Mouse (Mus musculus) layer of hippocampus, adult 9-10 months (tissue): ENCODE measurements around the gene Gabarapl1.
"Not testable (repeated sequence)": the region's sequence is repeated elsewhere in the genome, so short reads cannot be mapped to it uniquely, and the experiment has no call there.

Experiments used
- DNase-seq: peaks from one replicate; pipeline ENCODE4 v3.0.0; 2022; ENCODE audit warnings: low spot score

The Gabarapl1 gene

DNA sequence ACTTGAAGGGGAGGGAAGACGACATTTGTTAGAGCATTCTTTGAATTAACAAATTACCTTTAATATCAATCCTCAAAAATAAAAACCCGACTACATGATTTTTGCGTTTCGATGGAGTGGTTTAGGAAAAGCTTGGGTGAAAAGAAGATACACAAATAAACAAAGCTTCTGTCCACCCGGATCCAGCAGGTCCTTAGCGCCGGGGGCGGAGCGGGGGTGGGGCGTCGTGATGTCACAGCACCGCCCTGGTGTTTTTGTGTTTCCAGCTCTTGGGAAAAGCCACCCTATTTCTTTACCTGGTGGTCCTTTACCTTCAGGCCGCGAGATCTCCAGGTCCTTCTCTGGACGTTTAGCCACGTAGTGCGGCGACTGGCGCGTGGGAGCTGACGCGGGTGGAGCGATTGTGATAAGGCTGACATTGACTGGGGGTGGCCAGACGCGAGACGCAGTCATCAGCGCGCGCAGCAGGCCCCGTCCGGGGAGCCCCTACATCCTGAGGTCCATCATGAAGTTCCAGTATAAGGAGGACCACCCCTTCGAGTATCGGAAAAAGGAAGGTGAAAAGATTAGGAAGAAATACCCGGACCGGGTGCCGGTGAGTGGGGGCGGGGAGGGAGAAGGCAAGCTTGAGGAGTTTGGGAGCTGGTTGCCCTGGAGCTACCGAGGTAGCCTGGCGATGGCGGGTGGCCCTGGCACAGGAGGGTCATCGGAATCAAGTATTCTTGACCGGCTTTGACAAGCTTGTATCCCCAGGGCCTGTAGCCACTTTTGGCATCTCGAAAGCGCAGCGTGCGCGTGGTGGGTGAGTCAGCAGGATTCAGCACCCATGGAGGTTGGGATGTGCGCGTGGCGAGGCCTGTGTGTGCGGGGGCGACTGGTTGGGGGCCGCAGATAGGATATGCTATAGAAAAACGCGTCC lies at the start of gene Gabarapl1:
Gene Gabarapl1, plus strand, starts transcription at position 219 of the 919 bp plus-strand sequence.
- peak; percentile 63 for DNase-seq

DNA sequence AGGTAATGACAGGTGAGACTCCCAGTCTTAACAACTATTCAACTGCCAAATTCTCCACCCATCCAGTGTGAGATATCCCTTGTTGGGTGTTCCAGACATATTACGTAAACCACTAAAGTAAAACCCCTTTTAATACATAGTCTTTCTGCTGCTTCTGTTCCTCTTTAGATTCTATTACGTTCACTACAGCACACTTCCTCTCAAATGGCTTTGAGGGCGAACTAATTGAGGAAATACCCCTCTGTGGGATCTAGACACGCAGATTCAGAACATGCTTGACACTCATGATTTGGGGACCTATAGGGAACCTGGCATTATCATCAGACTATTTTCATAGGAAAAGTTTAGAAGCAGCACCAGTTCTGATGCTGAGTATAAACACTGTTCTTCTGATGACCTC lies 38.0 kb upstream of the Gabarapl1 start:
- no peak for DNase-seq

DNA sequence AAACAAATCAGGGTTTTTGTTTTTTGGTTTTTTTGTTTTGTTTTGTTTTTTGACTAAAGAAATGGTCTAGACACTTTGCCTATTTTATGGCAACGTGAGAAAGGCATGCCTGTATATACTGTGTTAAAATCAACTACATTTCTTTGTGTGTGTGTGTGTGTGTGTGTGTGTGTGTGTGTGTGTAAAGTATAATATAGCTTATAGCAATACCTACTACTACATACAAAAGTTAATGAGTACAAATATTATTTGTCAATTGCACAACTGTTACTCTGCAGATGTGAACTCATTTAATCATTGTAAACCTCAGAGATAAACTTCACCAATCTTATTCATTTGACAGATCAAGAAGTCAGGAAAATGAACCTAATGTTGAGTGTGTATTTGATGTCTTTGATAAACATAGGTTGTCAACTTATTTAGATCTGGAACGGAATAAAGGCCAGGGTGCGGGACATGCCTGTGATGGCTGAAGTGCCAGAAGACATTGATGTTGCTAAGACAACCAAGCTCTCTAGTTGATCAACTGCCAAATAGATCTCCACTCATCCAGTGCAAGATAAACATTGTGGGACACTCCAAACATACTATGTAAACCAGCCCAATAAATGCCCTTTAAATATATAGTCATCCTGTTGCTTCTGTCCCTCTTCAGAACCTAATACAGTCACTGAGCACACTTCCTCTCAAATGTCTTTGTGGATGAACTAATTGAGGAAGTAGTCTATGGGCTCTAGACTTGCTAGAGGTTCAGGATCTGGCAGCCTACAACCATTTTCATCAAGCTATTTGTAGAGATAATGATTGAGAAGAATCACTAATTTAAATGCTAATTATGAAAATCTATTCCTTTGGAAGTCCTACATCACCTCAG lies 35.4 kb upstream of the Gabarapl1 start:
- no peak for DNase-seq

DNA sequence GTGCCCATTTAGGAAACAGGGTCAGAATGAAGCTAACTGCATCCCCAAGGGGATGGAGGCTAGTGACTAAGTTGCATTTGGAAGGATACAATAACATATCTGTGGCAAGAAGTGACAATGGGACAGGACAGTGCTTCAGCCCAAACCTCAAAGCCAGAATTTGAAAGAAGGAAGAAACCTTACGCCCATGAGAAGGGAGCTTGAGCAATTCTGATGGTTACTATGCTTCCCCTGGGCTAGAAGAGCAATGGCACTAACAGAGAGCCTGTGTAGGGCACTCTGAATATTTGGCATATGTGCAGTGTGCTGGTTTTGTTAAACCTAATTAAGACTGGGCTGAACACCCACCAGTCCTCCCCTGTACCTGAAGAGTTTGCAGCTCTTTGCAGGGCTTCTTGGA lies 33.4 kb upstream of the Gabarapl1 start:
- DNase-seq: not testable (repeated sequence)

DNA sequence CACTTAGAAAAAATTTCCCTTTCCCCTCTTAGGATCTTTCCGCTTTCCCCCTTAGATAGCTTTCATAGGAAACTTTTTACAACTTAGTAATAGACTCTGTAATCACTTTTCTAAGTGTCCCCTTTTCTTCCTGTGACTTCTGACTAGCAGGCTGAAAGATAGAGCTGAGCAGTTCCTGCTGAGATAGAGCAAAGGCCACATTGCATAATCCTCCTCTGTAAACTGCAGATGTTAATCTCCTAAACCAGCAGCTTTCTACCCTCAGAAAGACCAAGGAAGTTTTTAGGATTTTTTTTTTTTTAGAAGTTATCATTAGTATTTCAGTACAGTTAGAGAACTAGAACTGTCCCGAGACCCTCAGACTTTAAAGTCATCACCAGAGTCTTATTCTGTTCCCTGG lies 29.5 kb upstream of the Gabarapl1 start:
- DNase-seq: no peak

DNA sequence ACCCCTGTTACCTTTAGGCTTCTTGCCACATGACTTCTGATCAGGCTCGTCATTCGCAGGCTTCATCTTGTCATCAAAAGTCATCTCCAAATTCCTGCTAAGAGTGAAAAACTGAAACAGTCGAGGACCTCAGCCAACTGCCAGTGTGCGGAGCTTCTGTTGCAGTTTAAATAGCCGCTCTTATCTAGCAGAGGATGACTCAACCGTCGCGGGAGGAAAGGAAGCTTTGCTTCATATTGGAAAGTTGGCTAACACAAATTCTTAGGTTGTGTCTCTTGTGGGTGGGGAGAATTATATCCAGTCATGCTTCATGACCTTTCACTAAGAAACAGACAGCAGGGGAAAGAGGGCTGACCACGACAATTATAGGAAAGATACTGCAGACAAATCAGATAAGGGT lies 25.9 kb upstream of the Gabarapl1 start, which contains the start of gene Olr1:
Gene Olr1, minus strand, starts transcription at position 142 of the 400 bp plus-strand sequence.
- no peak for DNase-seq

DNA sequence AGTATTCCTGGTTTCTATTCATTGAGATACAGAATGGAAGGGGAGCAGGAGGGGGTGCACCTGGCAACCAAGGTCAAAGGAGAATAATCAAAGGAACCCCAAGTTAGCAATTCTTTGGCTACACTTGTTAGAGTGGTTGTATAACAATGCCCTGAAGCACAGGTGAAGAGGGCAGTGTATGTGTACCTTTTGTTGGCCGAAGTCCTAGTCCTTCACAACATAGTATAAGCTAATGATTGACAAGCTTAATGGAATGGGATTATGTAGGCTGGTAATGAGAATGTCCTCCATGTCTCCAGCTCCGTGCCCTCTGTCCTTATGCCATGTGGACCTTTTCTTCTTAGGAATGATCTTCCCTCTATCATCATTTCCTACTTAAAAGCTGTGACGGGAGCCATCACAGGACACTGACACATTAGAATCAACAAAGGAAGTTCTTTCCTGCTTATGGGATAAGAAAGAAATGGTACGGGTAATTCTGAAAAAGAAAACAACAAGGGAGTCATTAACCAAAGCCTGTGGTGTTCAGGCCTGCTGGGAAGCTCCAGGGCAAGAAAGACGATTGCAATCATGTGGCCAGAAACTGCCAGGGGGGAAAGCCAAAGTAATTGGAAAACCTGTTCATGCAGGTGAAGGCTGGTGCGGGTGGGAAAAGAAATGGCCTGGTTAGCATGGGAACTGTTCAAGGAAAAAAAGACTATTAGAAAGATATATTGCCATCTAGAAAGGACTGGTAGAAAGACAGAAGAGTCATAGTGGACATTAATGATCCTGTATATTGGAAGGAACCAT lies 22.6 kb upstream of the Gabarapl1 start:
- no peak for DNase-seq

DNA sequence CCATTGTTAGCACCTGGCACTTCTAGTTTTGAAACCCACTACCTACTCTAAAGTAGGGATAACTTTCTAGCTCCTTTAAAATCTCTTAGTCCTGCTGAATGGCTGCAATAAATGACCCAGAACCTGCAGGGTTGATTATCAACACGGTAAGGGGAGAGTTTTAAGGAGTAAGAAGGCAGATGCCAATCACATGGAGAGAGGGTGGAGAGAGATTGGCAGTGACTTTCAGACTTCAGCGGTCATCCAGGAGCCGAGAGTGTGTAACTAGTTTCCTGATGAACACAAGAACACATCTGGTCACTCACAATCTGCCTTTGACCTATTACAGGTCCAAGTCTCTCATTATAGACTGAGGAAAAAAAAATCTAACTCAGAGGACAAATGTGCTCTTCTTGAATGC lies 20.6 kb upstream of the Gabarapl1 start, which contains the start of gene Tmem52b:
Gene Tmem52b, plus strand, starts transcription at position 189 of the 400 bp plus-strand sequence.
- no peak for DNase-seq

DNA sequence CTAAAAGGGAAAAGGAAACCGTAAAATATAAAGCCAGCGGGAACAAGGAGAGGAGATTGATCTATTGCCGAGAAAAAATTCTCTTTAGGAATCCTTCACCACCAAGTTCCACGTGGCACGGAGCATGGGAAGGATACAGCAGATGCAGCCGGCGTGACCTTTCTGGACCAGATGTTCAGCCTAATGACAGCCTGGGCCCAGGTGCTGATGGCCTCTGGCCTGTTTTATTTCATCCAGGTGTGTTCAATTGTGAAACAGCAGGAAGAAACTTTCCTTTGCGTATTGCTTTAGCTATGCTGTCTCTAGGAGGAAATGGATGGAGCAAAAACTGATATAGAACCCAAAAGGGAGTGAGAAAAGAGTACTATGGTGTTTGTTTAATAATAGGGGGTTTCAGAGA lies 20.1 kb upstream of the Gabarapl1 start:
- DNase-seq: no peak

DNA sequence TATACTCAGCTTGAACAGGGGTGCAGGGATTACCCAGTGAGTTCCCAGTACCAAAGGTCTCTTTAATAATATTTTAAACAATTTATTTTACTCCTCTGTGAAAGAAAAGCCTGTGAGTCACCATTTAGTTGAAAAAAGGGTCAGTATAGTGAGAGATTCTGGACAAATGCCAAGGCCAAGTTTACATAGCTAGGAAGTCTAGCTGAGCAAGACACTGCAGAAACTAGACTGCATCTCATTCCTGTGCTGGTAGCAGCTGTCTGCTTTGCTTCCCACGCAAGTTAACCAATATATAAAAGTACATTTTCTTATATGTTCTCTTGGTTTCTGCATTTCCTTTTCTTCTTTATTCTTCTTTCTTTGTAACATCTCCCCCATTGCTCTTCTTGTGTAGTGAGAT lies 19.6 kb upstream of the Gabarapl1 start:
- no peak for DNase-seq

DNA sequence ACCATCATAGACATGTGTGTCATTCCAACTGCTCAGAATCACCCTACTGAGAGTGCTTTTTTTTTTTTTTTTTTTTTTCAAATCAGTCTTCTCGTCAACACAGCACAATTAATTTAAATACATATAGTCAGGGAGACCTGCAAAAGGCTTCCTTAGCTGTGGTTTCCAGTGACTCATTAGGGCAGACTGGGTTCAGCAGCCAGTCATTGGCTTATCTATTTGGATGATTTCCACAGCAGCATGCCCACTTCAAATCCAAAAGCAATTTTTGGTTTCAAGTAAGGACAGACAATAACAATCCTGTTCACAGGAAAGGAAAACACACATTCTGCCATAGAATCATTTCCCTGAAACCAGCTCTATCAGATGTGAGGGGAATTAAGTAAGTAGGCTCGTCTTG lies 18.6 kb upstream of the Gabarapl1 start:
- DNase-seq: no peak

DNA sequence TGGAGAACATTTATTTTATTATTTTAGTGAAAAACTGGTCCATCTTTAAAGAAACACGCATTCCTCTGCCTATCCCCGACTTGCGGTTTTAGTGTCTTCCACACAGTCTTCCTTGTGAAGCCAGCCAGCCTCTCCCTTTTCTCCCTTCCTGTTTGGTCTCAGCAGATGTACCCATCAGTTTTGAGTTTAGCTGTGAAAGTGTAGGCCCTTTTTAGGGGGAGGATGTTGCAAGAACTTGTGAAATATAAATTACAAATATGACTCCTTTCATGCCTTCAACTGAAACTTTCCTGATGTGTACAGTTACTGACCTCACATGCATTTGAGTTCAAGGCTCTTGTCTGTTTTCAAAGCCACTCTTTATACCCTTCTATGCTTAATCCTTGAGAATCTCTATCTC lies 17.9 kb upstream of the Gabarapl1 start:
- DNase-seq: no peak

DNA sequence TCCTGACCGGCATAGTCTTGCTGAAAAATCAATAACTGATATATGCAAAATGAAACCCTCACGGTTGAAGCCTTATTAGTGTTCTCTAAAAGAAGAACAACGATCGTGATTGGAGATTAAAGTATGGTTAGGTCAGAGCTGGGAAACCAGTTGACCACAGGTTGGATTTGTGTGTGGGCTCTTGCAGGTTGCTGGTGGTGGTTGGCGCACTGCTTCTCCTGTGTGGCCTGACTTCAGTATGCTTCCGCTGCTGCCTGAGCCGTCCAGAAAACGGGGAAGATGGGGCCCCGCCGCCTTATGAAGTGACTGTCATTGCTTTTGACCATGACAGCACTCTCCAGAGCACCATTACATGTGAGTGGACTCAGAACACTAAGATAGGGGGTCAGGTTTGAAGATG lies 16.6 kb upstream of the Gabarapl1 start:
- DNase-seq: no peak

DNA sequence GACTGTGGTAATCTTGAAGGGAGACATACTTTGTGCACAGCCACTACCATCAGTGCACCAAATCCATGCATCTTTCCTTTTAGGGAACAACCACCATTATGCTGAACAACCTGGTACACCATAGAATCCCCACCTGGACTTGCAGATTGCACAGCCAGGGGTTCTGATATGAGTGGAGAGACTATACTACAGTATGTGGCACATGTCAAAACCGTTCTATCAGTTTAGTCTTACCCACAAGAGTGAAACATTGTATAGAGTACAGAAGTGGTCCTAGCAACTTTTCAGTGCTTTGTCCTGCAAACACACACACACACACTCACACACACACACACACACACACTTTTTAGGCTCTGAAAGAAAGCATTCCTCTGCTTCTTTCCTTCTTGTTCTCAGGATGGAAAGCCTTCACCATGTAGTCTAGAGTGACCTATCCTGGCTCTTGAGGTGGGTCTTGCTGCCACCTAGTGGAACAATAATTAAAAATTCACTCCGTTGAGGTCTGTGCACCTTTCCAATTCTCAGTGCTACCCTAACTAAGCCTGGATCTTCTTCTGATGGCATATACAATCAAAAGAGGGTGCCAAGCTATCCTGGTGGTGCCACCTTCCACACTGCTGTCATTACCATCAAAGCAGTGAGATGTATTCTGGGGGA lies 15.1 kb upstream of the Gabarapl1 start:
- DNase-seq: no peak

DNA sequence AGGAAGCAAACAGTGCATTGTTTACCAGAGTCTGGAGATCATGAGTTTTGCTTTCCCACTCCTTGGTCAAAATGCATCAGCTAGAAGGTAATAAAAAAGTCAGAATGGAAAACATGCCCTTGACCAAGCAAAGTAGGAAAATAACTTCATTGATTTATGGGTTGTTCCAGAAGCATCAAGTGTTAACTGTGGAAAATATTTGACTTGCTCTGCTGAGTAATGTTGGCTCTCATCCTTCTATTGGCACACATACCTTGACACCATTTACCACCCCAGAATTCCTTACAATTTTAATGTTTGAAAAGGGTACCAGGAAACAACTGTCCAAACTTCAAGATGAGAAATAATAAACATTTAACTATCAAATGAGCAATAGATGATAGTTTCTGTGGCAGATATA lies 6.9 kb upstream of the Gabarapl1 start:
- no peak for DNase-seq

DNA sequence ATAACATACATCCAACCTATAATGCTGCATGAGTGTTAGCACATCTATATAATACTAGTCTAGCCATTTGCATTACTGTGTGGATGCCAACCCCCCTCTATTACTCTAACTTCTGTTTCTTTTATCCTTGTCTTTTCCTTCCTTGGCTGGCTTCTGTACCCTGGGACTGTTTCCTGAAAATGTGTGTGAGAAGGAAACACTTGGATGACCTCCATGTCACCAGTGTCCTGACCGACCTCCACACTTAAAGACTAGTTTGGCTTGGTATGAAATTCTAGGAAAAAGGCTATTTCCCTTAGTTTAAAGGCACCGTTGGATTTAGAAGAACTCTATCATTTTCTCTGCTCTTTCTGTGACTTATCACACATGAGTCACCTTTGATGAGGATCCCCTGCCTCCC lies 5.5 kb upstream of the Gabarapl1 start:
- no peak for DNase-seq

DNA sequence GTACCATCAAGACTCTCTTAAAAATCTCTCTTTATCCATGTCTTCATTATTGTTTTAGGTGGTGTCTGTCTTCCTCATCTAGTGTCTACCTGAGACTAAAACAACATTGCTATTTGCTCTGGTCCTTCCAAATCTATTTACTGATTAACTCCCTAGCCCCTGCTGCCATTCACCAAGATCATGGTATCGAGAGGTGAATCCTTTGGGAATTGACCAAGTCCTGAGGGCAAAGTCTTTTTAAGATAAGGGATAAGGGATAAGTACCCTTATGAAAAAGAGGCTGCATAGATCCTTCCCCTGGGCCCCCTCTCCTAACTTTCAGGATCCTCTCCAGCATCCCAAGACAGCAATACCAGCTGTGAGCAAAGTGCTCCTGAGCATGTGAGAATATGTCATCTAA lies 3.4 kb upstream of the Gabarapl1 start:
- no peak for DNase-seq

DNA sequence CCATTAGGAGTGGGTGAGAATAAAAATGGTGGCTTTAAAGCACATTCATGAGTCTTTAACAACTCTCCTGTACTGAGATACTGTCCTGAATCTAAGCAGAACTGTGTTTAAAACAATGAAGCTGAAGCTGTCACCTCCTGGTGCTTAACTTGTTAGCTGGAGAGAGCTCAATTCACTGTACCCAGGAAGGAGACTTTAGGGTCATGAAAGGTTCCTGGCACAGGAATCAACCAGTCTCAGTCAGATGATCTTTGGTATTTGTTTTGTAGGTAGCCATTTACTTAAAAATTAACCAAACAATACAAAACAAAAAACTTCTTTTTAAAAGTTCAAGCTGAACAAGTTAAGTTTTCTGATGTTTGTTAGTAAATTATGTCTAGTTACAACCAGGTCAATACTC lies 2.7 kb upstream of the Gabarapl1 start:
- no peak for DNase-seq

DNA sequence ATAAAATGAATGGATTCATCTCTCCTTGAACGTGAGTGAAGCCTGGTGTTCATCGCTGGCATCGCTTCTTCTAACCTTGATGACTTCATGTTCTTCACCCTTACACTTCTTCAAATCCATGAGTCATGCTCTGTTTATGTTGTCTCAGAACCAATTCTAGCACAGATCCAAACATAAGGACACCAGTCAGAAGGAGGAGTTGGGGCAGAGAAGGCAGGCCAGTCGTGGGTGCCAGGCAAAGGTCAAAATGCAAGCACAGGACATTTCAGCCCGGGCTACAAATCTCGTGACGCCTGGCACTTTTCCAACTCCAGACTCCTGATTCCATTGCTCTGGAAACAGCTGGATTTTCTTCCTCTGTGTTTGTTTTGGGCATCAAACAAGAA lies 411 bp upstream of the Gabarapl1 start:
- DNase-seq: peak; percentile 40

DNA sequence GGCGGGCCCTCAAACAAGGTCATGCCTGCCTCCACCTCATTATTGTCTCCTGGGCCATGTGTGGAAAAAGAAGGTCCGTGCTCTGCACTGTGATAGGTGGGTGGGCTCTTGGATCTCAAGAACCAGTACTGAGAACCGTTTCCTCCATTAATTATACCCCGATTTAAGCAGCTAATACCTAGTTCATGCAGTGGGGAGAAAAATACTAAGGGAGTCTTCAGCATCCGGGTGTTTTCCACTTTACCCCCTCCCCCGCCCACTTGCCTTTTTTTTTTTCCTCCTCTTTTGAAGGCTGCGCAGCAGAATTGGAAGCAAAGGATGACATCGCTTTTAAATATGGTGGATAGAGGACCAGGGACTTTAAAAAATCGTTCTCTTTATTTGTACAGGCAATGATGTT lies 1.1 kb downstream of the Gabarapl1 start:
- DNase-seq: no peak

DNA sequence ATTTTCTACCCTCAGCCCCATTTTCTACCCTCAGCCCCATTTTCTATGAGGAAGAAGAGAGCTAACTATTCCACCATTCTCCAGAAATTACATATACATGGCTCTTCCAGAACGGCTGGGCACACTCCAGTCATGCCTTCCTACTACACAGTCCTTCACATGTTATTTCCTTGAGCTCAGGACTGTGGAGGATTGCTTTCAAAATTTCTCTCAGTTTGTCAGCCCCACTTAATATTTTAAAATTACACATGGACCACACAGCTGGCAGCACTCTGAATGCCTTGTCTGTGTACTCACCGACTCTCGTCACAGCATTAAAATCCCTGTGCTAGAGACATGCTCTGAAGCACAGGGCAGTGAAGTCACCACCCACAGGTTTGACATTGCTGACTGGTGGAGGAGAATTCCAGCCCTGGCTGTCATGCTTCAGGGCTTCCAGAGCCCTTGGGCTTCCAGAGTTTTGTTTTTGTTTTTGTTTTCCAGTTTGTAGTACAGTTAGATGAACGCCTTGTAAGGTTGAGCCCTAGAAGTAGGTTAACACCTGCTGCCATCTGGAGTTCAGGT lies 1.7 kb downstream of the Gabarapl1 start:
- DNase-seq: no peak
